Mouse (Mus musculus): ENCODE measurements around the gene Lrtm1. TPM values are rescaled to one million over a fixed set of nuclear protein-coding genes. Genes with fewer than 3 reads are reported as not detected.

Gene Lrtm1
- total RNA-seq, 1 experiment: not detected

DNA sequence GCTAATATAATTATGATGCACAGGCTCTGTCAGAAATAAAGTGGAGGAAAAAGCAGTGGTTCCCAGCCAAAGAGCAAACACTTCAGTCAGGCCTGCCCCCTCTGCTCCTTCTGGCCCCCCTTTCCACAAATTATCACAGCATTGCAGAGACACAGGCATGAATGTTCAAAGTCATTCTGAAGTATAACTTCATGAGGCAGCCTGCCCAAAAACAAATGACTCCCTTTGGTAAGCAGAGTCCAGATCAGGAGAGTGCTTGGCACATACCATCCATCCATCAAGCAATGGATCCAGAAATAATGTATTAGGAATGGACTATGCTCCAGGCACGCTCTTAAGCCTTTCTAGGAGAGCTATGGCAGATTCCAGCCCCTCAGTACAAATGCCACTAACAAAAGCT, 24.3 kb downstream of the Lrtm1 start:
- Histone ChIP-seq H3K4me3 (ENCODE audit: insufficient read depth in 1 of 2, low read depth in 1 of 2, low read length in 2 of 2, poor library complexity in 1 of 2, severe bottlenecking in 1 of 2) (no peak overlapping the region), H3K36me3 (ENCODE audit: control insufficient read depth, insufficient read depth, low read length, poor library complexity, severe bottlenecking) (no peaks in the 10 kb centered on the region), H3K9me3 (ENCODE audit: control insufficient read depth, insufficient read depth, low read depth, low read length) (no peaks in the 10 kb centered on the region), H3K4me1 (ENCODE audit: control insufficient read depth in 2 of 2, insufficient read depth in 2 of 2, low read length in 2 of 2, poor library complexity in 1 of 2) (no peaks in the 10 kb centered on the region), H3K27ac (ENCODE audit: insufficient read depth, low read depth, low read length, poor library complexity, severe bottlenecking) (no peak overlapping the region), H3K9ac (ENCODE audit: insufficient read depth, low read depth, low read length, poor library complexity, severe bottlenecking) (no peak overlapping the region)
- TF ChIP-seq ZNF384 (IDR thresholded peaks at IDR 0.05; ENCODE audit: low read depth, low read length) (no peak), CHD2 (IDR thresholded peaks at IDR 0.05; ENCODE audit: low read depth, low read length) (no peak), ZC3H11A (IDR thresholded peaks at IDR 0.05; ENCODE audit: borderline replicate concordance, low read depth, low read length) (no peak), MAFK (IDR thresholded peaks at IDR 0.05; ENCODE audit: insufficient read depth, low read depth, low read length) (no peak), HCFC1 (IDR thresholded peaks at IDR 0.05; ENCODE audit: borderline replicate concordance, insufficient read depth, low read length) (no peak)
- in situ Hi-C loops (cut with MboI; ENCODE audit: low sequenced_read_pairs in 2 of 2, unreplicated experiment in 2 of 2): no loop called here
- no peak for DNase-seq (ENCODE audit: low read depth, low spot score)

DNA sequence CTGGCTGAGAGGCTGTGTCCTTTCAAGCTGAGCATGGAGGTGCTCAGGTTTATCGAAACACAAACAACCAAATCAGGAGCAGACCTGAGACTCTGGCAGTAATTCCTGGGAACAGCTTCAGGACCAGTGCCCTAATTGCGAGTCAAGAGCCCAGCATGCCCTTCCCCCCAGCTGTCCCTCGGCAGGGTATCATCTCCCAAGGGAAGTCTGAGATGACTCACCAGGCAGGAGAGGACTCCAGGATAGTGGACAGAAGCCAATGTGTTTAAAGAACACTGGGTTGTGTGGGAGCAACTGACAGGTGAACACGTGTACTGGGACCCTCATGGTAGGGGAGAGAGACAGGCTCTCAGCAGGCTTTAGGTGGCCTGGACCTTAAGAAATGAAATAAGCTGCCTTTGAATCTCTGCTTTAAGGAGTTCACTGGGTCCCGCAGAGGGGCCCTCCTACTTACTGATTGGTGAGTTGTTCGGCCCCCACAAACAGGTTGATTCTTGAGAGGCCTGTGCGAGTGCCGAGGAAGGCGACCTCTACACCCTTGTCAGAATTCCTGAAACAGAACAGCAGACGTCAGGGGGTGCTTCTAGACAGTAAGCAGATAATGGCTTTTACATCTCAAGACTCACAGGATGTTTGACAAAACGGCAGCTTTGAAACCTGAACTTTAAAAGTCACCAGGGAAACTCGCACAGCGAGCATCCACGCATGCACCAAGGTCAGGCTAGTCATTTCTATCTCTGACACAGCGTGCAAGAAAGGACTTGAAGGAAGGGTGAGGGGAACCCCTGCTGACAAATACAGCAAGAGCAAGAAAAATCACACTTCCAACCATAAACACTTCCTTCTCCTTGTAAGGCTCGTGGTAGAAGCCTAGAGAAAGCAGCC, 34.2 kb downstream of the Lrtm1 start:
- H3K9me3 ChIP-seq (ENCODE audit: control insufficient read depth, insufficient read depth, low read depth, low read length): no peaks in the 10 kb centered on the region
- no peaks in the 10 kb centered on the region for H3K4me1 ChIP-seq (ENCODE audit: control insufficient read depth in 2 of 2, insufficient read depth in 2 of 2, low read length in 2 of 2, poor library complexity in 1 of 2)
- H3K4me3 ChIP-seq (ENCODE audit: insufficient read depth in 1 of 2, low read depth in 1 of 2, low read length in 2 of 2, poor library complexity in 1 of 2, severe bottlenecking in 1 of 2): no peak overlapping the region
- TF ChIP-seq ZNF384 (IDR thresholded peaks at IDR 0.05; ENCODE audit: low read depth, low read length): no peak
- TF ChIP-seq ZC3H11A (IDR thresholded peaks at IDR 0.05; ENCODE audit: borderline replicate concordance, low read depth, low read length): no peak
- TF ChIP-seq MAFK (IDR thresholded peaks at IDR 0.05; ENCODE audit: insufficient read depth, low read depth, low read length): no peak
- H3K36me3 ChIP-seq (ENCODE audit: control insufficient read depth, insufficient read depth, low read length, poor library complexity, severe bottlenecking): no peaks in the 10 kb centered on the region
- no peak overlapping the region for H3K9ac ChIP-seq (ENCODE audit: insufficient read depth, low read depth, low read length, poor library complexity, severe bottlenecking)
- in situ Hi-C loops (cut with MboI; ENCODE audit: low sequenced_read_pairs in 2 of 2, unreplicated experiment in 2 of 2): no loop called here
- no peak overlapping the region for H3K27ac ChIP-seq (ENCODE audit: insufficient read depth, low read depth, low read length, poor library complexity, severe bottlenecking)
- peak; percentile 3 for DNase-seq (ENCODE audit: low read depth, low spot score)

DNA sequence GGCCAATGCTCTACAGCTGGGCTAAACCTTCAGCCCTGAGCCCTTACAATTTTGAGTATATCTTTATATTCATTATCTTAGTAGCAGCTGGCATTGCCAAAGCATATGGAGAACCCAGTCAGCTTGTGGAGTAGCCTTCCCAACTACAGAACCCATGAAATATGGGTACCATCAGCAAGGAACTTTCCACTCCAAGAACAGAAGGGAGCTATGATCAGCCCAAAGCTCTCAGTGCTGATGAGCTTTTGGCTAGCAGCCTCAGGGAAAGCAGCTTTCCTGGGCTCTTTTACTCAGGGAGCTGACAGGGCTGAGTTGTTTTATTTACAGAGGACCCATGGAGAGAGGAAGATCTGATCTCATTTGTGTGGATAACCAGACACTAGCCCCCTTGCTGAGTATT, 42.7 kb downstream of the Lrtm1 start:
- no peaks in the 10 kb centered on the region for H3K9me3 ChIP-seq (ENCODE audit: control insufficient read depth, insufficient read depth, low read depth, low read length)
- H3K27ac ChIP-seq (ENCODE audit: insufficient read depth, low read depth, low read length, poor library complexity, severe bottlenecking): no peak overlapping the region
- in situ Hi-C loops (cut with MboI; ENCODE audit: low sequenced_read_pairs in 2 of 2, unreplicated experiment in 2 of 2): no loop called here
- no peaks in the 10 kb centered on the region for H3K4me1 ChIP-seq (ENCODE audit: control insufficient read depth in 2 of 2, insufficient read depth in 2 of 2, low read length in 2 of 2, poor library complexity in 1 of 2)
- no peak for DNase-seq (ENCODE audit: low read depth, low spot score)
- no peak overlapping the region for H3K9ac ChIP-seq (ENCODE audit: insufficient read depth, low read depth, low read length, poor library complexity, severe bottlenecking)
- no peak for TF ChIP-seq ZC3H11A (IDR thresholded peaks at IDR 0.05; ENCODE audit: borderline replicate concordance, low read depth, low read length)
- no peak for TF ChIP-seq CHD2 (IDR thresholded peaks at IDR 0.05; ENCODE audit: low read depth, low read length)
- TF ChIP-seq MAFK (IDR thresholded peaks at IDR 0.05; ENCODE audit: insufficient read depth, low read depth, low read length): no peak
- no peak for TF ChIP-seq ZNF384 (IDR thresholded peaks at IDR 0.05; ENCODE audit: low read depth, low read length)
- TF ChIP-seq HCFC1 (IDR thresholded peaks at IDR 0.05; ENCODE audit: borderline replicate concordance, insufficient read depth, low read length): no peak
- no peak overlapping the region for H3K4me3 ChIP-seq (ENCODE audit: insufficient read depth in 1 of 2, low read depth in 1 of 2, low read length in 2 of 2, poor library complexity in 1 of 2, severe bottlenecking in 1 of 2)
- H3K36me3 ChIP-seq (ENCODE audit: control insufficient read depth, insufficient read depth, low read length, poor library complexity, severe bottlenecking): no peaks in the 10 kb centered on the region

DNA sequence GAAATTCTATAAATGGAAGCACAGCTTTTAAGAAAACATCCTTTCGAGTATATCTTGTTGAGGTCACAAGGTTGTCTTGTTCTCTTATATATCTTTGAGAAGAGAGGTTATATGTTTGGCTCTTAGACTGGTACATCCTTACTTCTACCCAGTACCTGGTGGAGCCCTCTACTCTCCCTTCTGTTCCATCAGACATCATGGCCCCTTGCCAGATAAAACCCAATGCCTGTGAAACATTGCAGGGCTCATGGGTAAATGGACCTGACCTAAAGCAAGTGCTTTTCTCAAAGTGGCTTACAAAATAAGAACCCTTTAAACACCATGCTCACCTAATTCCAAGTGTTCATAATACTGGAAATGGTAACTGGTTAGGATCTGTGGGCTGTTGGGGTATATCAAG, 43.5 kb downstream of the Lrtm1 start:
- Histone ChIP-seq H3K36me3 (ENCODE audit: control insufficient read depth, insufficient read depth, low read length, poor library complexity, severe bottlenecking) (no peaks in the 10 kb centered on the region), H3K27ac (ENCODE audit: insufficient read depth, low read depth, low read length, poor library complexity, severe bottlenecking) (no peak overlapping the region), H3K9ac (ENCODE audit: insufficient read depth, low read depth, low read length, poor library complexity, severe bottlenecking) (no peak overlapping the region), H3K4me1 (ENCODE audit: control insufficient read depth in 2 of 2, insufficient read depth in 2 of 2, low read length in 2 of 2, poor library complexity in 1 of 2) (no peaks in the 10 kb centered on the region), H3K9me3 (ENCODE audit: control insufficient read depth, insufficient read depth, low read depth, low read length) (no peaks in the 10 kb centered on the region), H3K4me3 (ENCODE audit: insufficient read depth in 1 of 2, low read depth in 1 of 2, low read length in 2 of 2, poor library complexity in 1 of 2, severe bottlenecking in 1 of 2) (no peak overlapping the region)
- no peak for DNase-seq (ENCODE audit: low read depth, low spot score)
- TF ChIP-seq CHD2 (IDR thresholded peaks at IDR 0.05; ENCODE audit: low read depth, low read length) (no peak), ZNF384 (IDR thresholded peaks at IDR 0.05; ENCODE audit: low read depth, low read length) (no peak), ZC3H11A (IDR thresholded peaks at IDR 0.05; ENCODE audit: borderline replicate concordance, low read depth, low read length) (no peak), MAFK (IDR thresholded peaks at IDR 0.05; ENCODE audit: insufficient read depth, low read depth, low read length) (no peak), HCFC1 (IDR thresholded peaks at IDR 0.05; ENCODE audit: borderline replicate concordance, insufficient read depth, low read length) (no peak)
- in situ Hi-C loops (cut with MboI; ENCODE audit: low sequenced_read_pairs in 2 of 2, unreplicated experiment in 2 of 2): no loop called here
